Mouse (Mus musculus) gastrocnemius, postnatal 25 days (tissue): ENCODE measurements around the gene Maml1. TPM values are rescaled to one million over a fixed set of nuclear protein-coding genes. Genes with fewer than 3 reads are reported as not detected.

ENCODE experiments used
- DNase-seq: peaks from one replicate; pipeline ENCODE4 v3.0.0; 2022
- total RNA-seq, 2 experiments: library from RNA; stranded (reverse); gene quantifications; 1 replicate in 1 of 2; 2 replicates in 1 of 2; pipeline ENCODE4 v1.2.3; 2021

Gene Maml1
- total RNA-seq, 2 experiments from 2014 or later = 5.1 to 5.8 TPM

- DNase-seq = no peak
Measured at GRCm38 (mm10) chr11:50280053-50280452, 12.1 kb downstream of the Maml1 start.

DNA sequence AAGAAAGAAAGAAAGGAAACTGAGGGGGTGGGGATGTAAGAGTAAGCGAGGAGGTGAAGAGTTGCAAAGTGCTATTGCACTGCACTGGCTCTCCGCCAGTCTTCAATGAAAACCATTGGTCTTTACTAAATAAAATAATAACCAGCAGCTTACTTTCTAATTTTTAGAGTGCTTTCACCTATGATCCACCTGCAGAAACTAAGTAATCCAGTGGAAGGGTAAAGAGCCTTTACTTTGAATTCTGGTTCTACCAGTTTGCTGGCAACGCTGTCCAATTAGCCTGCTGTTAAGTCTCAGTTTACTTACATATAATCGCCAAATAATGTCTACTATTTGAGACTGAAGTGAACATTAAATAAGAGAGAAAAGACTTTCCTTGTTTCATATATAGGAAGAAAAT lies 13.1 kb downstream of the Maml1 start:
- no peak for DNase-seq

DNA sequence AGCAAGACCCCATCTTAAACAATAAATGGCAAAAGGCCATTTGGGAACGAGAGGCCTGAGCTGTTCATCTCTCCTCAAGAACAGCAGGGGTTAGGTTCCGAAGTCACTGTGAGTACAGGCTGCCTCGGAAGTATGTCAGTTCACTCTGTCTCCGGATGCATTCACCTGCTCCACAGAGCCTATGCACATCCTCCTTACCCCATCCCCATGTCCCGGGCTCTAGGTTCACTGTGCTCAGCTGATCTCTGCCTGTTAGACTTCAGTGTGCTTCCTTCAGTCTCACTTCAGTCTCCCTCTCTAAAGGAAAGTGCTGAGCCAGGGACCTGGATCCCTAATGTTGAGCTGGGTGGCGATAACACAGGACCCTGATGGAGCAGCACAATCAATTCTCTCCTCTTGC lies 14.4 kb downstream of the Maml1 start:
- DNase-seq = no peak

GRCm38 (mm10) chr11:50277025-50277424 lies 15.1 kb downstream of the Maml1 start:
- no peak for DNase-seq

DNA sequence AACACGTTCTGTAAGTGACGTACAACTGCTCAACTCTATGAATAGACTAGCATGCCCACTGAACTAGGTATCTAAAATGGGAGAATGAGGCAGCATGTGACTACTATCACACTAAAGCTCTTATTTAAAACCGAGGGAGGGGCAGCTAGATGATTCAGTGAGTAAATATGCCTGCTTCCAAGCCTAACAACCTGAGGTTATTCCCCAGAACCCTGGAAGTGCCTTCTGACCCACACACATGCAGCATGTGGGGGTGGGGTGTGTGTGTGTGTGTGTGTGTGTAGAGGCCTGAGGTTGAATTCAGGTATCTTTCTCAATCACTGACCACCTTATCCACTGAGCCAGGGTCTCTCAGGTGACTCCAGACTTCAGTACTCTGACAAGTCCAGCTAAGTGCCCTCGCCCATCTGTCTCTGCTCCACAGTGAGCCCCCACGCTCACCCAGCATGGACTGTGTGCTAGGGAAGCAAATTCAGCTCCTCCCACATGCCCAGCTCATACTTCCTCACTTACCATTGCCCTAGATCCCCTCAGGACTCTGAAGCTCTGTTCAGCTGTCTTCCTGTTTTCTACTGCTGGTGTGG lies 16.5 kb downstream of the Maml1 start:
- no peak for DNase-seq

GRCm38 (mm10) chr11:50275077-50275476 lies 17.0 kb downstream of the Maml1 start:
- no peak for DNase-seq

- DNase-seq = no peak
Measured at GRCm38 (mm10) chr11:50272819-50273218, 19.3 kb downstream of the Maml1 start.

GRCm38 (mm10) chr11:50269885-50270284 lies 22.2 kb downstream of the Maml1 start:
- DNase-seq = no peak

DNA sequence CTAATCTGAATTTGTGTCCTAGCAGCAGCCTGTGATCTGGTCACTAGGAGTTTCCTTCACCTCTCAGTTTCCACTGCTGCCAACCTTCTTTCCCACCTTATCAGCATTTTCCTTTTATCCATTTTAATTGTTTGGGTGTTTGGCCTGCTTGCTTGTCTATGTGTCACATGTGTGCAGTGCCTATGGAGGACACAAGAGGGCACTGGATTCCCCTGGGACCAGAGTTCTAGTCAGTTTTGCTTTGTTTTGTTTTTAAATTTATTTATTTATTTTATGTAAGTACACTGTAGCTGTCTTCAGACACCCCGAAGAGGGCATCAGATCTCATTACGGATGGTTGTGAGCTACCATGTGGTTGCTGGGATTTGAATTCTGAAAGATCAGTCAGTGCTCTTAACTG lies 22.9 kb downstream of the Maml1 start:
- no peak for DNase-seq

GRCm38 (mm10) chr11:50266997-50267396 lies 25.1 kb downstream of the Maml1 start:
- no peak for DNase-seq

DNA sequence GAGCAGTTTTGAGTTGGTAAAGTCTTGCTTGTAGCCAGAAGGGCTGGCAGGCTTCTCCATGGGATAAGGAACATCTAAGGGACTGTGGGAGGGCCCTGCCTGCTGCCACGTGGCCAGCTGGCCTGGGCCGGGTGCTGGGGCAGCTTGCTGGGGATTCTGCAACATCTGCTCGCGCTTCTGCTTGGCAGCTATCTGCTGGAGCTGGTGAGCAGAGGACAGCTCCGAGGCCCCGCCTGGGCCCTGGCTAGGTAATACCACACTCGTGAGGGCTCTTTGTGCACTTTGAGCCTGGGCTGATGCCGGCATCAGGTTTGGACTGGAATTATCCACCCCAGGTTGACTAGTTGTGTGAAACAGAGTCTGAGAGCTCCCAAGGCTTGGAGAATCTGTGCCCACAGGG lies 26.2 kb downstream of the Maml1 start:
- DNase-seq = peak; percentile 51

GRCm38 (mm10) chr11:50263198-50263597 lies 28.9 kb downstream of the Maml1 start:
- DNase-seq = no peak

GRCm38 (mm10) chr11:50262020-50262419 lies 30.1 kb downstream of the Maml1 start:
- no peak for DNase-seq

DNA sequence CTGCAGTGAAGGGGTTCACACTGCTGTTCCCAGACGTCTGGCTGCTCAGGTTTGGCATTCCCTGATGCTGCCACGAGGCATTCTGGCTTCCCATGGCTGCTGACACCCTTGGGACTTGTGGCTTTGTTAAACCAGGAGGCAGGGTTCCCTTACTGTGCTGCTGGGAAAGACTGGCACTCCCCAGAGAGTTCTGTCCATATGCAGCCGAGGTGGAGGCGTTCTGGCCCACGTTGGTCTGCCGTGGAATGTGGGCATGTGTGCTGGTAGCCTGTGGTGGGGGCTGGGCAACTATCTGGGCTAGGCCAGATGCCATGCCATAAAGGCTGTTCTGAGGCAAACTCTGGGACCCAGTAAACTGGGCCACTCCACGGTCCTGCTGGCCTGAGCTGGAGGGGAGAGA lies 33.8 kb downstream of the Maml1 start:
- DNase-seq = no peak

DNA sequence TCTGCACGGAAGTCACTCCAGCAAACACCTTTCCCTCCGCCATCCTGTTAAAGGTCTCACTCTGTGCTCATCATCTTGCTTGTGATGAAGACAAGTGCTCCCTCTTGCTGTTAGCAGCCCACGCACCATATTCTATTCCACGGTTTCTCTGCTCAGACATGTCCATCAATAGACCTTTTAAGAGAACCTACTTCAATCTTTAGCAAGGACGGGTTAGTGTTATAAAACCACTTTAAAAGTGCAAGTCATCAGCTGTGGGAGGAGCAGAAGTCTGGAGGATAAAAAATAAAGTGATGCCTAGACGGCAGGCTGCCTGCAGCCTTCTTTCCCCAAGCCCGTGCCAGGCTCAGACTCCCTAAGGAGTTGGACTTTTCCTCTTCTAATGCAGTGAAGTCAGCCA lies 35.5 kb downstream of the Maml1 start:
- DNase-seq = no peak

GRCm38 (mm10) chr11:50254010-50254580 lies 38.0 kb downstream of the Maml1 start:
- DNase-seq = no peak

GRCm38 (mm10) chr11:50253393-50253792 lies 38.7 kb downstream of the Maml1 start:
- no peak for DNase-seq

DNA sequence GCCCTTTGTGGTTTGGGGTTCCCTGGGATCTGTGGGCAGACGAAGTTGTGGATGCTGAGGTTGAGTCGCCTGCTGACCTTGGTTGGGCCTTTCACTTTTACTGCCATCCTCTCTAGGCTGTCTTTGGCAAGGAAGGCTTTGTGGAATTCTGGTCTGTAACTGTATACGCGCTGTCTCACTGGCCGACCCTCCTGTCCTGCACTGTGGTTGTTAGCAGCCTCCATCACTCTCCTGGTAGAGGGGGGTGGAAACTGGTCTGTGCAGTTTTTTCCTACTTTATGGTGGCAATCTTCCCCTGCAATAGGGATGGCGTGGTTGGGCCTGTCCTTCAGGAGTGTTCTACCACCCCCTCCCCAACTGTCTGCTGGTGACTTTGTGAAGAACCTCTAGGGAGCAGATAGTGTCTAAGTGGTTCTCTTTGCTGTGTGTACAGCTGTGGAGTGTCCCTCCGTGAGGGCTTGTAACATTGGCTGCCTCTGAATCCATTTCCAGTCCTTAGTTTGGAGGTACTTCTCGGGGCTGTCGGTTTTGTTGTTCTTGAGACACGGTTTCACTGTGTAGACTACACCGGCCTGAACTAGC lies 39.3 kb downstream of the Maml1 start:
- no peak for DNase-seq

DNA sequence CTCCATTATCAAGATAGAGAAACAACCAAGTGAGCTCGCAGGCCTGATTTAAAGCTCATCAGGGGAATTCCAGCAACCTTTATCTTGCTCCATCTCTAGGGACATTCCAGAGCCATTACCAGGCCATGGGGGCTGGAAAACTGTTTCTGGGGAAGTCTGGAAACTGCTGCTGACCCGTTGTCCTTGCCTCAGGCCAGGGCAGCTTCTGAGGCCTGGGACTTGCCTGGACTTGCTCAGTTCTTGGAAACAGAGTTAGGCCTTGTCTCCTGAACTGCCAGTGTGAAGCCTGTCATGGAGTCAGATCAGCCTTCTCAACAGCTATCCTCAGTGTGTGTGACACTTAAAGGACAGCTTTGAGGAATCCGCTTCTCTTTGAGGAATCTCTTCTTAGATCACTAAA lies 39.9 kb downstream of the Maml1 start:
- no peak for DNase-seq

DNA sequence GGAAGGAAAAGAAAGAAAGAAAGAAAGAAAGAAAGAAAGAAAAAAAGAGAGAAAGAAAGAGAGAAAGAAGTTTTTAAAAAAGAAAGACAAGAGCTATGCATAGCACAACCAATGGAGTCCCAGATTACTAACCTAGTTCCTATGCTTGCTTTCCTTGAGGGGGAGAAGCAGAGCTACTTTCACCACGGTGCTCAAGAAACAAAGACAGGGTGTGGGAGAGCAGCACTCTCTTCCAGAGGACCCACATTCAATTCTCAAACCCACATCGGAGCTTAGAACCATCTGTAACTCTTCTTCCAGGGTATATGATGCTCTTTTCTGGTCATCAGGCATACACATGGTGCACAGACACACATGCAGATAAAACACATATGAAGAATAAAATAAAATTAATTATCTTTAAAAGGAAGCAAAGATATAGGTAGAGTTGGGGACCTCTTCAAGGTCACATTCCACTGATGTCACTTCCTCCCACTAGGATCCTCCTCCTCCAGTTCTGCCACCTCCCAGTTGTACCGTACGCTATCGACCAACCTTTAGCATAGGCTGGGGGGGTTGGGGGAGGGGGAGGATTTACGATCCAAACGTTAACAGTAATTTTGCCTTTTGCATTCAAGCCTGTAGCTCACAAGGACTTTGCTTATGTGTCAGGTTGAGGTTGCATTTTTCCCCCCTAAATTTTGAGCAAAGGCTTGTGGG lies 43.5 kb downstream of the Maml1 start:
- DNase-seq = no peak

DNA sequence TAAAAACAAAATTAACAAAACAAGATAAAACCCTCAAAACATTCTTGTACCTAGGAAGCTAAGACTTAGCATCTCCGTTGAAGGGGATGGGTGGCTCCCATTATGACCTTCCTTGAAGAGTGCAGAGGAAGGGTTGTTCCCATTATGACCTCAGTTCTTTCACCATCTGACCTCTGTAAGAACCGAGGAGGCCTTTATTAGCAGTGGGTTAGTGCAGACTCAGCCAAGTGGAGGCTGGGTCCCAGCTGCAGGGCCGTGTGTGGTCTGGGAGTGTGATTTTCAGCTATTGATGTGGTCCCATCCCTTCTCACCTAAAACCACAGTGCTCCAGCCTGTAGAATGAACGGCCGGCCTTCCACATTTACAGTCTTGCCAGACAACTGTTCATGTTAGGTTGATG lies 46.8 kb downstream of the Maml1 start:
- DNase-seq = no peak

DNA sequence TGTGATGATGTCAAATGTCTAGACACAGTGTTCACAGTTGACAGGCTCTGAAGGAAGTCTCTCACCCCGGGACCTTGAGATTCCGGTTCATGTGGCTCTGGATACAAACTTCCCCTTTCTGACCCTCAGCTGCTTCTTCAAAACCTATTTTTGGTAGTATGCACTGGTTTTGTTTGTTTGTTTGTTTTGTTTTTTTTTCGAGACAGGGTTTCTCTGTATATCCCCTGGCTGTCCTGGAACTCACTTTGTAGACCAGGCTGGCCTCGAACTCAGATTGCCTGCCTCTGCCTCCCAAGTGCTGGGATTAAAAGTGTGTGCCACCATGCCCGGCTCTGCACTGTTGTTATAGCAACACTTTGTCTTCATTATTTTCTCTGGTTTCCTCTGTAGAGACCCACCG lies 48.2 kb downstream of the Maml1 start:
- DNase-seq = no peak

GRCm38 (mm10) chr11:50240235-50240911 lies 51.7 kb downstream of the Maml1 start:
- DNase-seq = no peak
